Mouse (Mus musculus): ENCODE data around the gene Sema4d. TPM values are rescaled to one million over a fixed set of nuclear protein-coding genes. Genes with fewer than 3 reads are reported as not detected.

Sema4d gene
- polyA plus RNA-seq, 1 experiment from 2014 or later: 17.4 TPM

- H3K27me3 ChIP-seq (ENCODE audit: control insufficient read depth, insufficient read depth, low read length): no peaks in the 10 kb centered on the region
- WGBS: 91% methylated on average over 11 of the region's 11 CpGs
- no peak overlapping the region for H3K9ac ChIP-seq (ENCODE audit: low read length)
- H3K9me3 ChIP-seq (ENCODE audit: control insufficient read depth, low read length): no peaks in the 10 kb centered on the region
- no peak for ATAC-seq (ENCODE audit: insufficient number of reproducible peaks, insufficient read depth, low FRiP score, low read depth)
- no peak overlapping the region for H3K4me3 ChIP-seq (ENCODE audit: control insufficient read depth in 1 of 2, insufficient read depth in 1 of 2, low read depth in 1 of 2, low read length in 2 of 2)
- no peak overlapping the region for H3K4me2 ChIP-seq (ENCODE audit: low read length)
- H3K36me3 ChIP-seq (ENCODE audit: control insufficient read depth, insufficient read depth, low read length): no peaks in the 10 kb centered on the region
- peaks cover 13 to 21% of the 10 kb centered on the region in 2 experiments for H3K4me1 ChIP-seq (ENCODE audit: control insufficient read depth in 2 of 2, insufficient read depth in 2 of 2, low read length in 2 of 2)
- H3K27ac ChIP-seq (replicated peaks in 1 of 2; ENCODE audit: control insufficient read depth in 1 of 2, insufficient read depth in 1 of 2, low read depth in 2 of 2, low read length in 2 of 2): no peak overlapping the region
These were observed 54.9 kb downstream of the Sema4d start for GRCm38 (mm10) chr13:51738531-51739117.

GRCm38 (mm10) chr13:51737949-51738513, 55.5 kb downstream of the Sema4d start:
- H3K9ac ChIP-seq (ENCODE audit: low read length): no peak overlapping the region

DNA sequence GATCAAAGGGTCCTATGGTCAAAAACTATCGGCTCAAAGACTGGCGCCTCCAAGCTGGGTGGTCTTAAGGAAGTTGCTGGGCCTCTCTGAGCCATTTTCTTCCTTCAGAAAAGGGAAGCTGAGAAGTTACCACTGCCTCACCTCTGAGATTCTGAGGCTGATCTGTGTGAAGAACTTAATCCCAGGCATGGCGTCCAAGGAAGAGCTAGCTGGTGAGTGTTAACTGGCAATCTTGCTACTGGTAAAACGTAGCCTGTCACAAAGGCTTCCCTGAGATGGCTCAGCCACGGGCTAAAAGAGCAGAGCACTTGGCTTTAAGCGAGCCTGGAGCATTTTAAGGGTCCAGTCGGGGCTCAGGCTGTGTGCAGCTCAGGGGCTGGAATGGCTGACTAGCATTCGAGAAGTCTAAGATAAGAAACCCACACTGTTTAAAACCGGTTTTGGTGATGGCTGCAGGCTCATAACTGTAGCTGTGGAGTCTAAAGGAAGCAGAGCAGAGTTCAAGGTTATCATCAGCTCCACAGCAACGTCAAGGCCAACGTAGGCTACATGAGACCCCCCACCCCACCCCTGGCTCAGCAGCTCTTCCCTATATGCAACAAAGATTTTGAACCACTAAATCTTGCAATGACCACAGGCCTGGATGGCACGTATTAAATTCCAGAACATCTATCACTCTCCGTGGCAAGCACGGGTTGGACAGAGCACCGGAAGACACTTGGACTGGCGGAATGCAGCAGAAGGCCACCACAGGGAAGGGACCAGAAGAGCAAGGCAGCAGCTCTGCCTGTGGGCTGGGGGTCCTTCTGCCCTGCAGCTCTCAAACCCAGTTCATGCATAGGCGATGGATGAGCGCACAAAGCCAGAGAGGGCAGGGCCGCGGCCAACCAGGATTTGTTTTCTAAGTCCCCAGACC, 56.3 kb downstream of the Sema4d start:
- WGBS: 51% methylated on average over 20 of the region's 20 CpGs
- Histone ChIP-seq H3K27me3 (ENCODE audit: control insufficient read depth, insufficient read depth, low read length) (no peaks in the 10 kb centered on the region), H3K9ac (ENCODE audit: low read length) (no peak overlapping the region), H3K4me2 (ENCODE audit: low read length) (no peak overlapping the region), H3K4me3 (ENCODE audit: control insufficient read depth in 1 of 2, insufficient read depth in 1 of 2, low read depth in 1 of 2, low read length in 2 of 2) (no peak overlapping the region), H3K27ac (replicated peaks in 1 of 2; ENCODE audit: control insufficient read depth in 1 of 2, insufficient read depth in 1 of 2, low read depth in 2 of 2, low read length in 2 of 2) (peak overlapping the region; percentile 21 to 64; a peak in 3 of 4 replicates), H3K9me3 (ENCODE audit: control insufficient read depth, low read length) (no peaks in the 10 kb centered on the region), H3K36me3 (ENCODE audit: control insufficient read depth, insufficient read depth, low read length) (no peaks in the 10 kb centered on the region), H3K4me1 (ENCODE audit: control insufficient read depth in 2 of 2, insufficient read depth in 2 of 2, low read length in 2 of 2) (peaks cover 13 to 21% of the 10 kb centered on the region in 2 experiments)
- no peak for ATAC-seq (ENCODE audit: insufficient number of reproducible peaks, insufficient read depth, low FRiP score, low read depth)

More at GRCm38 (mm10) chr13:51737949-51738513, 55.5 kb downstream of the Sema4d start:
- Histone ChIP-seq H3K4me1 (ENCODE audit: control insufficient read depth in 2 of 2, insufficient read depth in 2 of 2, low read length in 2 of 2) (peaks cover 13 to 21% of the 10 kb centered on the region in 2 experiments), H3K27ac (replicated peaks in 1 of 2; ENCODE audit: control insufficient read depth in 1 of 2, insufficient read depth in 1 of 2, low read depth in 2 of 2, low read length in 2 of 2) (peak overlapping the region in 1 of 2 experiments; percentile 64; a peak in 1 of 4 replicates), H3K27me3 (ENCODE audit: control insufficient read depth, insufficient read depth, low read length) (no peaks in the 10 kb centered on the region), H3K4me3 (ENCODE audit: control insufficient read depth in 1 of 2, insufficient read depth in 1 of 2, low read depth in 1 of 2, low read length in 2 of 2) (no peak overlapping the region), H3K4me2 (ENCODE audit: low read length) (no peak overlapping the region), H3K9me3 (ENCODE audit: control insufficient read depth, low read length) (no peaks in the 10 kb centered on the region), H3K36me3 (ENCODE audit: control insufficient read depth, insufficient read depth, low read length) (no peaks in the 10 kb centered on the region)
- no peak for ATAC-seq (ENCODE audit: insufficient number of reproducible peaks, insufficient read depth, low FRiP score, low read depth)
- WGBS: 54% methylated on average over 6 of the region's 6 CpGs

GRCm38 (mm10) chr13:51736007-51736911, 57.3 kb downstream of the Sema4d start:
- Histone ChIP-seq H3K36me3 (ENCODE audit: control insufficient read depth, insufficient read depth, low read length) (no peaks in the 10 kb centered on the region), H3K9ac (ENCODE audit: low read length) (no peak overlapping the region)

GRCm38 (mm10) chr13:51734556-51734955, 59.0 kb downstream of the Sema4d start:
- Histone ChIP-seq H3K4me2 (ENCODE audit: low read length) (no peak overlapping the region), H3K4me3 (ENCODE audit: control insufficient read depth in 1 of 2, insufficient read depth in 1 of 2, low read depth in 1 of 2, low read length in 2 of 2) (no peak overlapping the region), H3K27ac (replicated peaks in 1 of 2; ENCODE audit: control insufficient read depth in 1 of 2, insufficient read depth in 1 of 2, low read depth in 2 of 2, low read length in 2 of 2) (no peak overlapping the region), H3K36me3 (ENCODE audit: control insufficient read depth, insufficient read depth, low read length) (no peaks in the 10 kb centered on the region), H3K9me3 (ENCODE audit: control insufficient read depth, low read length) (no peaks in the 10 kb centered on the region), H3K27me3 (ENCODE audit: control insufficient read depth, insufficient read depth, low read length) (no peaks in the 10 kb centered on the region), H3K4me1 (ENCODE audit: control insufficient read depth in 2 of 2, insufficient read depth in 2 of 2, low read length in 2 of 2) (peaks cover 18 to 32% of the 10 kb centered on the region in 2 experiments), H3K9ac (ENCODE audit: low read length) (no peak overlapping the region)
- ATAC-seq (ENCODE audit: insufficient number of reproducible peaks, insufficient read depth, low FRiP score, low read depth): no peak
- WGBS: 82% methylated on average over 4 of the region's 4 CpGs

More at GRCm38 (mm10) chr13:51736007-51736911, 57.3 kb downstream of the Sema4d start:
- H3K4me3 ChIP-seq (ENCODE audit: control insufficient read depth in 1 of 2, insufficient read depth in 1 of 2, low read depth in 1 of 2, low read length in 2 of 2): no peak overlapping the region
- no peak overlapping the region for H3K4me2 ChIP-seq (ENCODE audit: low read length)
- no peaks in the 10 kb centered on the region for H3K9me3 ChIP-seq (ENCODE audit: control insufficient read depth, low read length)
- no peak for ATAC-seq (ENCODE audit: insufficient number of reproducible peaks, insufficient read depth, low FRiP score, low read depth)
- H3K27ac ChIP-seq (replicated peaks in 1 of 2; ENCODE audit: control insufficient read depth in 1 of 2, insufficient read depth in 1 of 2, low read depth in 2 of 2, low read length in 2 of 2): peak overlapping the region in 1 of 2 experiments; percentile 1; a peak in 1 of 4 replicates
- no peaks in the 10 kb centered on the region for H3K27me3 ChIP-seq (ENCODE audit: control insufficient read depth, insufficient read depth, low read length)
- 55% methylated on average over 13 of the region's 13 CpGs for WGBS
- peaks cover 13 to 21% of the 10 kb centered on the region in 2 experiments for H3K4me1 ChIP-seq (ENCODE audit: control insufficient read depth in 2 of 2, insufficient read depth in 2 of 2, low read length in 2 of 2)

DNA sequence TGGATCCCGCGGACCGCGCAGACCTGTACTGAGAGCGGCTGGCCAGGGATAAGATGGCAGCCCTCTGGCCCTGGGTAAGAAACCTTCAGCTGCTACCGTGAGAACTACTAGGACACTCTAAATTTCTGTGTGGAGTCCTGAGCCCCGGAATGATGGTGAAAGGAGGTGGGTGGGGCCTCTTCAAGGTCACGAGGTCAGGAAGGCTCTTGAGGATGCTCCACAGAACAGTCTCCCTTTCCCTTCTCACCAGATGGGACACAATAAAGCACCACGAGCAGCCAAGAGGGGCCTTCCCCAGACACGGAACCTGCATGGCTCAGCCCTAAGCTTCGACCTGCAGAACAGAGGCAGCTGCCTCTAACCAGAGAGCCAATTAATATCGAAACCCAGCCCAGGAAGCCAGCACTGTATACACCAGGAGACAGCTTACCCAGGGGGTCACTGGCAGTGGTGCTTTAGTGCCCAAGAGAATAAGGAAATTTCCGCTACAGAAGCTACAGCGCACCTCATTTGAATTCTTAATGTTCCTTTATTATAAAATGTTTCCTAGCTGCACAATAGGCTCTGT, 61.4 kb downstream of the Sema4d start:
- no peak for ATAC-seq (ENCODE audit: insufficient number of reproducible peaks, insufficient read depth, low FRiP score, low read depth)

More for the DNA sequence above, 61.4 kb downstream of the Sema4d start:
- Histone ChIP-seq H3K4me1 (ENCODE audit: control insufficient read depth in 2 of 2, insufficient read depth in 2 of 2, low read length in 2 of 2) (peaks cover 10 to 31% of the 10 kb centered on the region in 2 experiments), H3K4me3 (ENCODE audit: control insufficient read depth in 1 of 2, insufficient read depth in 1 of 2, low read depth in 1 of 2, low read length in 2 of 2) (no peak overlapping the region), H3K4me2 (ENCODE audit: low read length) (no peak overlapping the region), H3K36me3 (ENCODE audit: control insufficient read depth, insufficient read depth, low read length) (no peaks in the 10 kb centered on the region), H3K27me3 (ENCODE audit: control insufficient read depth, insufficient read depth, low read length) (no peaks in the 10 kb centered on the region), H3K9ac (ENCODE audit: low read length) (no peak overlapping the region), H3K27ac (replicated peaks in 1 of 2; ENCODE audit: control insufficient read depth in 1 of 2, insufficient read depth in 1 of 2, low read depth in 2 of 2, low read length in 2 of 2) (no peak overlapping the region), H3K9me3 (ENCODE audit: control insufficient read depth, low read length) (no peaks in the 10 kb centered on the region)
- 77% methylated on average over 14 of the region's 14 CpGs for WGBS
